Mouse (Mus musculus): Measurements from ENCODE around the gene 2310030G06Rik. TPM values are rescaled to one million over a fixed set of nuclear protein-coding genes. Genes with fewer than 3 reads are reported as not detected.

2310030G06Rik gene
- polyA plus RNA-seq, 1 experiment = 41.1 TPM

GRCm38 (mm10) chr9:50700921-50701691 is 45.2 kb downstream of the 2310030G06Rik start:
- TF ChIP-seq POLR2A (IDR thresholded peaks at IDR 0.05; ENCODE audit: low read depth, low read length) (no peak), CTCF (conservative IDR thresholded peaks at IDR 0.05; ENCODE audit: insufficient read depth, insufficient read length, low read depth, low read length) (no peak)
- H3K4me1 ChIP-seq (ENCODE audit: control insufficient read depth, insufficient read depth, low read length) = 0 out of 2 replicates have a peak, but pooled peaks cover 3% of the 10 kb centered on the region
- 54% methylated on average over 11 of the region's 11 CpGs for WGBS
- H3K27ac ChIP-seq (ENCODE audit: insufficient read depth, low read depth, low read length) = no peak overlapping the region
- H3K4me3 ChIP-seq (ENCODE audit: insufficient read depth, low read depth, low read length) = no peak overlapping the region
- no peaks in the 10 kb centered on the region for H3K36me3 ChIP-seq (ENCODE audit: control insufficient read depth, insufficient read depth, low read length)
- no peaks in the 10 kb centered on the region for H3K27me3 ChIP-seq (replicated peaks; ENCODE audit: control insufficient read depth, insufficient read depth, low read length)
- peak; percentile 52 for DNase-seq

- peak; percentile 36 for DNase-seq
- Histone ChIP-seq H3K4me3 (ENCODE audit: insufficient read depth, low read depth, low read length) (peak overlapping the region; percentile 40), H3K27me3 (replicated peaks; ENCODE audit: control insufficient read depth, insufficient read depth, low read length) (no peaks in the 10 kb centered on the region), H3K4me1 (ENCODE audit: control insufficient read depth, insufficient read depth, low read length) (0 out of 2 replicates have a peak, but pooled peaks cover 3% of the 10 kb centered on the region), H3K36me3 (ENCODE audit: control insufficient read depth, insufficient read depth, low read length) (no peaks in the 10 kb centered on the region), H3K27ac (ENCODE audit: insufficient read depth, low read depth, low read length) (no peak overlapping the region)
- TF ChIP-seq POLR2A (IDR thresholded peaks at IDR 0.05; ENCODE audit: low read depth, low read length) (no peak), CTCF (conservative IDR thresholded peaks at IDR 0.05; ENCODE audit: insufficient read depth, insufficient read length, low read depth, low read length) (no peak)
- 2% methylated on average over 69 of the region's 70 CpGs for WGBS
These were observed 47.6 kb downstream of the 2310030G06Rik start for GRCm38 (mm10) chr9:50698418-50699409.

- peak; percentile 85 for DNase-seq
- H3K4me3 ChIP-seq (ENCODE audit: insufficient read depth, low read depth, low read length) = peak overlapping the region; percentile 27; the same call in 1 of the 2 replicates
- WGBS = 5% methylated on average over 12 of the region's 12 CpGs
- H3K4me1 ChIP-seq (ENCODE audit: control insufficient read depth, insufficient read depth, low read length) = peaks cover 3% of the 10 kb centered on the region; the same call in 1 of the 2 replicates
- no peak overlapping the region for H3K27ac ChIP-seq (ENCODE audit: insufficient read depth, low read depth, low read length)
- H3K36me3 ChIP-seq (ENCODE audit: control insufficient read depth, insufficient read depth, low read length) = no peaks in the 10 kb centered on the region
- H3K27me3 ChIP-seq (replicated peaks; ENCODE audit: control insufficient read depth, insufficient read depth, low read length) = no peaks in the 10 kb centered on the region
- TF ChIP-seq CTCF (conservative IDR thresholded peaks at IDR 0.05; ENCODE audit: insufficient read depth, insufficient read length, low read depth, low read length) (no peak), POLR2A (IDR thresholded peaks at IDR 0.05; ENCODE audit: low read depth, low read length) (no peak)
These were observed 48.7 kb downstream of the 2310030G06Rik start for GRCm38 (mm10) chr9:50697706-50698041.

GRCm38 (mm10) chr9:50696851-50697705 is 49.3 kb downstream of the 2310030G06Rik start:
- 78% methylated on average over 12 of the region's 12 CpGs for WGBS
- Histone ChIP-seq H3K4me3 (ENCODE audit: insufficient read depth, low read depth, low read length) (no peak overlapping the region), H3K4me1 (ENCODE audit: control insufficient read depth, insufficient read depth, low read length) (peaks cover 3% of the 10 kb centered on the region; the same call in 1 of the 2 replicates)

GRCm38 (mm10) chr9:50695153-50695552 is 51.2 kb downstream of the 2310030G06Rik start:
- H3K27me3 ChIP-seq (replicated peaks; ENCODE audit: control insufficient read depth, insufficient read depth, low read length) = no peaks in the 10 kb centered on the region
- H3K27ac ChIP-seq (ENCODE audit: insufficient read depth, low read depth, low read length) = no peak overlapping the region
- WGBS = 89% methylated on average over 6 of the region's 6 CpGs
- no peak overlapping the region for H3K4me3 ChIP-seq (ENCODE audit: insufficient read depth, low read depth, low read length)
- no peak for TF ChIP-seq CTCF (conservative IDR thresholded peaks at IDR 0.05; ENCODE audit: insufficient read depth, insufficient read length, low read depth, low read length)
- TF ChIP-seq POLR2A (IDR thresholded peaks at IDR 0.05; ENCODE audit: low read depth, low read length) = no peak
- DNase-seq = no peak
- no peaks in the 10 kb centered on the region for H3K36me3 ChIP-seq (ENCODE audit: control insufficient read depth, insufficient read depth, low read length)
- peaks cover 3% of the 10 kb centered on the region; the same call in 1 of the 2 replicates for H3K4me1 ChIP-seq (ENCODE audit: control insufficient read depth, insufficient read depth, low read length)

More at GRCm38 (mm10) chr9:50696851-50697705, 49.3 kb downstream of the 2310030G06Rik start:
- Histone ChIP-seq H3K36me3 (ENCODE audit: control insufficient read depth, insufficient read depth, low read length) (no peaks in the 10 kb centered on the region), H3K27me3 (replicated peaks; ENCODE audit: control insufficient read depth, insufficient read depth, low read length) (no peaks in the 10 kb centered on the region), H3K27ac (ENCODE audit: insufficient read depth, low read depth, low read length) (no peak overlapping the region)
- TF ChIP-seq POLR2A (IDR thresholded peaks at IDR 0.05; ENCODE audit: low read depth, low read length) (no peak), CTCF (conservative IDR thresholded peaks at IDR 0.05; ENCODE audit: insufficient read depth, insufficient read length, low read depth, low read length) (no peak)
- DNase-seq = no peak

- DNase-seq = peak; percentile 92
- H3K27me3 ChIP-seq (replicated peaks; ENCODE audit: control insufficient read depth, insufficient read depth, low read length) = no peaks in the 10 kb centered on the region
- peaks cover 3% of the 10 kb centered on the region; the same call in 1 of the 2 replicates for H3K4me1 ChIP-seq (ENCODE audit: control insufficient read depth, insufficient read depth, low read length)
- peak overlapping the region; percentile 53; the same call in 1 of the 2 replicates for H3K27ac ChIP-seq (ENCODE audit: insufficient read depth, low read depth, low read length)
- H3K36me3 ChIP-seq (ENCODE audit: control insufficient read depth, insufficient read depth, low read length) = no peaks in the 10 kb centered on the region
- H3K4me3 ChIP-seq (ENCODE audit: insufficient read depth, low read depth, low read length) = peak overlapping the region; percentile 33
- no peak for TF ChIP-seq POLR2A (IDR thresholded peaks at IDR 0.05; ENCODE audit: low read depth, low read length)
- peak; percentile 88 for TF ChIP-seq CTCF (conservative IDR thresholded peaks at IDR 0.05; ENCODE audit: insufficient read depth, insufficient read length, low read depth, low read length)
- WGBS = 15% methylated on average over 10 of the region's 10 CpGs
These were observed 52.7 kb downstream of the 2310030G06Rik start for GRCm38 (mm10) chr9:50693631-50694030.
